Mouse (Mus musculus): ENCODE measurements around the gene Psph.
"Not testable (repeated sequence)": the region's sequence is repeated elsewhere in the genome, so short reads cannot be mapped to it uniquely, and the experiment has no call there.

Psph gene

DNA sequence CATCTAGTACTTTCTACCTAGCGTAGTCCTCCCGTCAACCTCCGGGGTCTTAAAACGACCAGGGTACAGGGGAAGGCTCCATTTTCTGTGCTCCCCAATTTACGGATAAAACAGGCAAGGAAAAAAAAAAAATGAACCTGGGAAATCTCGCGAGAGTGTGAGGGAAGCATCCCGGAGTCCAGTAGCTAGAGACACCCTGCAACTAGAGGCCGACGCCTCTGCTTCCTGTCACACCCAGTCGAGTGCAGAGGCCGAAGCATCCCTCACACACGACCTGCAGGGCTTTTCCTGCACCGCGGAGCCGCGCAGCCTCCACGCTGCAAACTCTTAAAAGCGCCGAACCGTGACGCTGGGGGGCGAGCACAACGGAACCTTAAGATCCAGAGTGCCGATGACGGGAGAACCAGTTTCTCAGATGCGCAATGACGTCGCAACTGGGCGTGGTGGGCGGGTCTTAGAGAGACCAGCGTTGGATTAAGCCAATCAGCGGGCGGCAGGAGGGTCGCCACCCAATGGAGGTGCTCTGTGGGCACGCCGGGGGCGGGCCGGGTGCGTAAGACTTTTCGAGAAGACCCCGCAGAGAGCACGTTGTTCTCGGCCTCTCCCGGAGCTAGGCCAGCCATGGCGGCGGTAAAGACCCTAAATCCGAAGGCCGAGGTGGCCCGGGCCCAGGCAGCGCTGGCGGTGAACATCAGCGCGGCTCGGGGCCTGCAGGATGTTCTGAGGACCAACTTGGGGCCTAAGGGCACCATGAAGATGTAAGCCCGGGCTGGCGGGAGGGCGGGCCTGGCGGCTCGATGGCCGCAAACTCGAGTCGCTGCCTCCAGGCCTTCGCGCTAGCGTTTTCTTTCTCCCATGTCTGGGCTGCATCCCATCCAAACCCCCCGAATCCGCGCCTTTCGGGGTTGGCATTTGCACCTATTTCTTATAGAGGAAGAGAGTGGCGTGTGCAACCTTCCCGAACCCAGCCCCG lies at the start of gene Psph:
Gene Psph, minus strand, starts transcription at position 632 of the 973 bp plus-strand sequence.
- DNase-seq (ENCODE audit: low spot score) = peak; percentile 97

DNA sequence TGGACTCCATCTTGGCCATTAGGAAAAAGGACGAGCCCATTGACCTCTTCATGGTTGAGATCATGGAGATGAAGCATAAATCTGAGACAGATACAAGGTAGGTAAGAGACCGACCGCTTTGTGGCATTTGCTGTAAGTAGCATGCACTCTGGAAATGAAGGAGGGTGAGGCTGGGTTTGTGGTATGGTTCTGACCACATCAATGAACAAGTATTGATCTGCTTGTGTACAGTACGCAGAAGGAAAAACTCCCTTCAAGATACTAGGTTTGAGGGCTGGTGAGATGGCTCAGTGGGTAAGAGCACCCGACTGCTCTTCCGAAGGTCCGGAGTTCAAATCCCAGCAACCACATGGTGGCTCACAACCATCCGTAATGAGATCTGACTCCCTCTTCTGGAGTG lies 3.3 kb upstream of the Psph start:
- peak; percentile 78 for DNase-seq (ENCODE audit: low spot score)

DNA sequence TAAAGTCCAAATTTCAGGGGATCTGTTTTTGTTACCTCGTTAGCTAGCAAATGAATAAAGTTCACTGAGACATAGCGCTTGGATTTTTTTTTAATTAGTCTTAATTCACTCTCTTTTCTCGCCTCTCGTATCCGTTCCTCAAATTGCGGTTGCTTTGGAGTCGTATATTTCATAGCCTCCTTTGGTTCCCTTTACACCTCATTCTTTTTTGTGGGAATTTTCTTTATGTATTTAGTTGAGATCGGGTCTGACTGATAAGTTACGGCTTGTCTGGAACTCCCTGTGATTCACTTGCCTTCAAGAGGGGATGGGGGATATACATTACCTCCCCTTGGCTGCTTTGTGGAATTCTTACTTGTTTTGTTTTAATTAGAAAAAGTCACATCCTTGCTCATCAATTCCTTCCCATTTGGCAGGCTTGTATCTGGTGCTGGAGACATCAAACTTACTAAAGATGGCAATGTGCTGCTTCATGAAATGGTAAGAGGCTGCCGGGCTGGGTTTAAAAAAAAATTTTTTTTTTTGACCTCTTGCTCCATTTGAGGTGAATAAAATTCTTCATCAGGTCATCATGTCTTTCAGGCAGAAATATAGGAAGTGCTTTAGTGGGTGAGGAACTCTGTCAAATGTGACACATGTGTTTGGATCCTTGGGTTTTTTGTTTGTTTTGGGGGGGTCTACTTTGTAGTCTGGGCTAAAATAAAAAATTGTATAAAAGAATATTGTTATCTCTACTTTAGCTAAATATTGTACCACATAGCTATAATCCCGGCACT lies 757 bp upstream of the Psph start:
- DNase-seq (ENCODE audit: low spot score) = no peak

DNA sequence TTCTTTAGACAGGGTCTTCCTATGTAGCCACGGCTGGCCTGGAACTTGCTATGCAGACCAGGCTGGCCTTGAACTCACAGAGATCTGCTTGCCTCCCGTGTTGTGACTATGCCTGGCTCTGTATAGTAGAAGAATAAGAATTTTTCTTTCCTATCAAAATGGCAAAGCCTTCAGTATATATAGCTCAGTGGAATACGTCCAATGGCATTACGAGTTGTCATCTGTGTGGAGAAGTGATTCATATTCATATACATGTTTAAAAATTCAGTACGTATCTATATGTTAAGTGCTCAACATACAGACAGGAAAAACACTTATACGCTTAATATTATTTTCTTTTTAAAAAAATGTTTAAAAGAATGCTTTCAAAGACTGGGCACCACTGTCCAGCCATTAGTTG lies 1.1 kb downstream of the Psph start:
- DNase-seq (ENCODE audit: low spot score) = no peak

DNA sequence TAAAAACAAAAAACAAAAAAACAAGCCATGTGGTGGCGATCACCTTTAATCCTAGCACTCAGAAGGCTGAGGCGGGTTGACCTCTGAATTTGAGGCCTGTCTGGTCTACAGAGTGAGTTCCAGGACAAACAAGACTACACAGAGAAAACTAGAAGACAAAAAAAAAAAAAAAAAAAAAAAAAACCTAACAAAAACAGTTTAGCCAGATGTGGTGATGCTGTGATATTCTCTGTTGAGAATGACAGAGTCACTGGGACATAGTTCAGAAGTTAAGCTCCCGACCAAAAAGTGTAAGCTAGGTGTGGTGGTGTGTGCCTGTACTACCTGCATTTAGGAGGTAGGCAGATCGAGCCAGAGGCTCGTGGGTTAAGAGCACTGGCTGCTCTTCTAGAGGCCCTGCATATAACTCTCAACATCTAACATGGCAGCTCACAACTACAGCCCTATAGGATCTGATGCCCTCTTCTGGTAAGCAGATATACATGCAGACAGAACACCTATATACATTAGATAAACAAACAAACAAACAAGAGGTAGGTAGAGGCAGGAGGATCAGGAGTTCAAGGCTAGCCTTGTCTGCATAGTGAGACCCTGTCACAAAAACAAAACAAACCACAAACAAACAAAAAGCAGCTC lies 1.9 kb downstream of the Psph start:
- DNase-seq (ENCODE audit: low spot score) = no peak

DNA sequence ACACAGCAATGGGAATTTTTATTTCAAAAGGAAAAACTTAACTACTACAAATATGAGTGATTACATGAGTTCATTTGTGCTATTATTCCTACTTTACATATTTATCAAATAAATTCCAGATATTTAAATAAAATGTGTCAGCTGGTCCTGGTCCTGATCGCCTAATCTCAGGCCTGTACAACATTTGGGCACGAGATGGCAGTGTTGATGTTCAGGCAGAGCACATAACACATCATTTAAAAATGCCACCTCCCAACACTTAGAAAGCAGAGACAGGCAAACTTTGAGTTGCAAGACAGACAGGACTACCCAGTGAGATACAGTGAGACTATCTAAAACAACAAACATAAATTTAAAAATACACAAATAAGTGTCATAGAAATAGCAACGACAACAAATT lies 5.0 kb downstream of the Psph start:
- peak; percentile 18 for DNase-seq (ENCODE audit: low spot score)

GRCm38 (mm10) chr5:129780131-129780530 lies 7.1 kb downstream of the Psph start:
- DNase-seq (ENCODE audit: low spot score) = no peak

DNA sequence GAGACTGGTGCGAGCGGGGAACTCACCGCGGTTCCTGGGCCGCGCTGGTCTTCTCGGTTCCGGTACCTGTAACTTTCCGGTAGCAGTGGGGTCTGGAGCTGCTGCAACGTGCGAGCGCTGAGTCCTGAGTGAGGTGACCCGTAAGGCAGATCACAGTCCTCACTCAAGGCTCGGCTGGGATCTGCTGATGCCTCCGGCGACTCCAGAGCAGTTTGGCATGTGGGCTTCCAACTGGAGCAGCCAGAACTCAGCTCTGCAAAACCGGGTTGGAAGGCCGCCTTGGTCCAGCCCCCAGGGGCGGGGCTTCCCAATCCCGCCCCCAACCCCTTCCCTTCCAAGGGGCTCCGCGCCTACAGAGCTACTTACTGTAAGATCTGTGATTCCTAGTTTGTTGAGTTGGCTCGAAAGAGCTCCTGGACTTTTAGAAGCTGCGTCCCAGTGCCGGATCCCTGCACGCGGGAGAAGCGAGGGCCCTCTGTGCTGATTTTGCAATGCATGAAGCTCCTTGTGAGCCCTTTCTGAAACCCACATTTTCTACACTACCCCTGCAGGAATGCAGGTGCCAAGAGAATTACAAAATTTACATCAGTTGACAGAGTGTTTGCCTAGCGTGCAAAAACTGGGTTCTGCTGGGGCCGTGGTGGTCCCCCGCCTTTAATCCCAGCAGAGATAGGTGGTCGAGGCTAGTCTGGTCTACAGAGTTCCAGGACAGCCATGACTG lies 8.1 kb downstream of the Psph start:
- DNase-seq (ENCODE audit: low spot score) = peak; percentile 53

DNA sequence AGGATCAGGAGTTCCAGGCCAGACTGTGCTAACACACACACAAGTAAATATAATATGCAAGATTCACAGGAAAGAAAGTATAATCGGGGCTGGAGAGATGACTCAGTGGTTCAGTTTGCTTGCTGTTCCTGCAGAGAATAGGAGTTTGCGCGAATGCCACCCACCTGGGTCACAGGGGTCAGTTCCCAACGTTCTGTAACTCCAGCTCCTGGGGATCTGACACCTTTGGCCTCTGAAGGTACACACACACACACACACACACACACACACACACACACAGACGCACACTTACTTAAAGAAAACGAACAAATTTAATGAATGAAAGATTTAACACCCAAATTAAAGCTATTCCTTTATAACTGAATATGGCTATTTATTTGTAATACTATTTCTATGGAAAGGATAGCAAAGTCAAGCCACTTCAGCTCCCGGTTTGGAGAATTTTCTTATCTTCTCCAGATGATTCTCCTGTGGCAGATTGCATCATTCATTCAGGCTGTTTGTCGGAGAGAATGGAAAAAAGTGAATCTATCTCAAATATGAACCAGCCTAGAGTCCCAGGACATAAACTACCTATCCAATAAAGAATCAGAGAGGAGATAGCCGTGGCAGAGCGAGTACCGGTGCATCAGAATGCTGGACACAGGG lies 8.8 kb downstream of the Psph start:
- DNase-seq (ENCODE audit: low spot score) = no peak

DNA sequence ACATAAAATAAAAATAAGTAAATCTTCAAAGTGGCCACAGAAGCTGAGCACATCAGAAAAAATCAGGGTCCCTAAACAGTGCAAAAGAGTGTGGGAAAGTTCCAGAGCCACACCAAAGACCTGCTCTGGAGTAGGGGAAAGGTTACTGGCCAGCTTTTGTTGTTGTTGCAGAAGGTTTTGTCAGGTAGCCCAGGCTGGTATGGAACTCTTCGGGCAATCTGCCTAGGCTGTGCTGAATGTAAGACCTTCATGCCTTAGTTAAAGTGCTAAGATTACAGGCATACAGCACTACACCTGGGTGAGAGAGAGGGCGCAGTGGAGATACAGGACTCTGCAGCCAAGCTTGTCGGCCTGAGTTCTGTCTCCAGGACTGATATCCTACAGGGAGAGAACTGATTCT lies 12.6 kb downstream of the Psph start:
- no peak for DNase-seq (ENCODE audit: low spot score)

- DNase-seq (ENCODE audit: low spot score) = not testable (repeated sequence)
Measured at GRCm38 (mm10) chr5:129773330-129773729, 13.9 kb downstream of the Psph start.

DNA sequence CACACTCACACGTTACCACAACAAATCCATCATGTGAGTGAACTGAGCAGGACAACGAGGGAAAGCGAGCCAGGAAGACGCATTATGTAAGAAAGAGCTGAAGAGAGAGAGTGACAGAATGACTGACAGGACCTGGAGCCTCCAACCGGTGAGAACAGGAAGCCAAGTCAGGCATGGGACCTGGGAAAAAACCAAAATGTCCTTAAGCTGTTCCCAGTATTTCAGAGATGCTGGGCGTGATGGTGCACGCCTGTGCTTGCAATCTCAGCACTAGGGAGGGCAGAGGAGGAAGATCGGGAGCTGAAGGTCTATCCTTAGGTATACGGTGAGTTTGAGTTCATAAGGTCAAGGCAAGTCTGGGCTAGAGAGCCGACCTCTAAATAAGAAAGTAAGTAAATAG lies 14.8 kb downstream of the Psph start:
- DNase-seq (ENCODE audit: low spot score) = no peak

- DNase-seq (ENCODE audit: low spot score) = no peak
Measured at GRCm38 (mm10) chr5:129770443-129771355, 16.6 kb downstream of the Psph start.

- no peak for DNase-seq (ENCODE audit: low spot score)
Measured at GRCm38 (mm10) chr5:129761865-129762540, 25.2 kb downstream of the Psph start.

GRCm38 (mm10) chr5:129759929-129760480 lies 27.2 kb downstream of the Psph start:
- DNase-seq (ENCODE audit: low spot score) = no peak

- DNase-seq (ENCODE audit: low spot score) = no peak
Measured at GRCm38 (mm10) chr5:129756886-129757285, 30.4 kb downstream of the Psph start.

- DNase-seq (ENCODE audit: low spot score) = no peak
Measured at GRCm38 (mm10) chr5:129744050-129744449, 43.2 kb downstream of the Psph start.

GRCm38 (mm10) chr5:129742903-129743488 lies 44.3 kb downstream of the Psph start:
- no peak for DNase-seq (ENCODE audit: low spot score)

GRCm38 (mm10) chr5:129740976-129741375 lies 46.3 kb downstream of the Psph start:
- peak; percentile 7 for DNase-seq (ENCODE audit: low spot score)
